Mouse (Mus musculus) splenic B cell, adult 2 months (primary cell): ENCODE results near the gene Rnf113a2.
A peak's percentile ranks its signal among the peaks of the same experiment; 100 is the strongest.

Experiments
- DNase-seq: peaks from one replicate; pipeline ENCODE4 v3.0.0-alpha.2; 2011; ENCODE audit warnings: low read depth, low spot score
- H3K27me3 ChIP-seq: 2 replicates; pipeline ENCODE4 v1.6.1; 2012; ENCODE audit warnings: mild to moderate bottlenecking, low read length, moderate library complexity, mixed read lengths; ENCODE audit not compliant: control insufficient read depth, poor library complexity, insufficient read depth, severe bottlenecking
- H3K36me3 ChIP-seq: 2 replicates; pipeline ENCODE4 v1.6.1; 2012; ENCODE audit warnings: mild to moderate bottlenecking, low read length, moderate library complexity, mixed read lengths; ENCODE audit not compliant: control insufficient read depth, poor library complexity, insufficient read depth, severe bottlenecking

Rnf113a2 gene

DNA sequence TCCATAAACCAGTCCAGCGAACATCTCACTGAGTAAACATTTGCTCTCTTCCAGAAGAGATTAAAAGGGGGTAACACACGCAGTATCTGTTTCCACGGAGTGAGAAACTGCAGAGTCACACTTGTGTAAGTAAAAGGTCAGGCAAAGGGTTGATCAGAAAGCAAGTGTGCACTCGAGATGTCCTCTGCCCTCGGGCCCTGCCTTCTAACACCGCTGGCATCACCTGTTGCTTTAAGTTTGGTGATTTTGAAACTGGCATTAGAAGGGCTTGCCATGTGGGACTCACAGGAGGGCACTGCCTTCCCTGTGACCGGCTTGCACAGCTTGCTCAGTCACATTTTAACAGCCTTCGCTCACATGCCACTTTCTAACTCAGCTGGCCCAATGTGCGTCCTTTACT is 17.3 kb upstream of the Rnf113a2 start:
- Histone ChIP-seq H3K27me3 (no peaks in the 10 kb centered on the region), H3K36me3 (peaks cover 7% of the 10 kb centered on the region)
- no peak for DNase-seq

- no peak for DNase-seq
- Histone ChIP-seq H3K36me3 (peaks cover 7% of the 10 kb centered on the region), H3K27me3 (no peaks in the 10 kb centered on the region)
Observed at GRCm38 (mm10) chr12:84400068-84400467, 16.9 kb upstream of the Rnf113a2 start.

- no peak for DNase-seq
- peaks cover 7% of the 10 kb centered on the region for H3K36me3 ChIP-seq
- H3K27me3 ChIP-seq: no peaks in the 10 kb centered on the region
Observed at GRCm38 (mm10) chr12:84400653-84401052, 16.3 kb upstream of the Rnf113a2 start.

GRCm38 (mm10) chr12:84402923-84403322 is 14.1 kb upstream of the Rnf113a2 start:
- Histone ChIP-seq H3K27me3 (no peaks in the 10 kb centered on the region), H3K36me3 (peaks cover 7% of the 10 kb centered on the region)
- DNase-seq: no peak

GRCm38 (mm10) chr12:84404541-84404940 is 12.5 kb upstream of the Rnf113a2 start:
- DNase-seq: no peak
- no peaks in the 10 kb centered on the region for H3K27me3 ChIP-seq

DNA sequence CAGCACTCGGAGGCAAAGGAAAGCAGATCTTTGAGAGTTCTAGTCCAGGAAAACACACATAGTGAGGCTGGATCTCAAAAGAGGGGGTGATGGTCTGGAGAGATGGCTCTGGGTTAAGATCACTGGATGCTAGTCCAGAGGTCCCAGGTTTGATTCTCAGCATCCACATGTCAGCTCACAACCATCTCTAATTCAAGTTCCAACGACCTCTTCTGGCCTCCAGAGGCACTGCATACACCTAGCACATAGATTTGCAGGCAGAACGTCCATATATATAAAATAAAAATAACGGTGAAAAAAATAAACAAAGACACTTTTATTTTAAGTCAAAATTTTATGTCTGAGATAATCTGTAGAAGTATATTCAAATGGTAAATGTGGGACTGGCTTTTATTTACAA is 9.7 kb upstream of the Rnf113a2 start:
- Histone ChIP-seq H3K36me3 (peaks cover 4% of the 10 kb centered on the region; the same call in 1 of the 2 replicates), H3K27me3 (no peaks in the 10 kb centered on the region)
- DNase-seq: no peak

More at GRCm38 (mm10) chr12:84404541-84404940, 12.5 kb upstream of the Rnf113a2 start:
- H3K36me3 ChIP-seq: peaks cover 7% of the 10 kb centered on the region

DNA sequence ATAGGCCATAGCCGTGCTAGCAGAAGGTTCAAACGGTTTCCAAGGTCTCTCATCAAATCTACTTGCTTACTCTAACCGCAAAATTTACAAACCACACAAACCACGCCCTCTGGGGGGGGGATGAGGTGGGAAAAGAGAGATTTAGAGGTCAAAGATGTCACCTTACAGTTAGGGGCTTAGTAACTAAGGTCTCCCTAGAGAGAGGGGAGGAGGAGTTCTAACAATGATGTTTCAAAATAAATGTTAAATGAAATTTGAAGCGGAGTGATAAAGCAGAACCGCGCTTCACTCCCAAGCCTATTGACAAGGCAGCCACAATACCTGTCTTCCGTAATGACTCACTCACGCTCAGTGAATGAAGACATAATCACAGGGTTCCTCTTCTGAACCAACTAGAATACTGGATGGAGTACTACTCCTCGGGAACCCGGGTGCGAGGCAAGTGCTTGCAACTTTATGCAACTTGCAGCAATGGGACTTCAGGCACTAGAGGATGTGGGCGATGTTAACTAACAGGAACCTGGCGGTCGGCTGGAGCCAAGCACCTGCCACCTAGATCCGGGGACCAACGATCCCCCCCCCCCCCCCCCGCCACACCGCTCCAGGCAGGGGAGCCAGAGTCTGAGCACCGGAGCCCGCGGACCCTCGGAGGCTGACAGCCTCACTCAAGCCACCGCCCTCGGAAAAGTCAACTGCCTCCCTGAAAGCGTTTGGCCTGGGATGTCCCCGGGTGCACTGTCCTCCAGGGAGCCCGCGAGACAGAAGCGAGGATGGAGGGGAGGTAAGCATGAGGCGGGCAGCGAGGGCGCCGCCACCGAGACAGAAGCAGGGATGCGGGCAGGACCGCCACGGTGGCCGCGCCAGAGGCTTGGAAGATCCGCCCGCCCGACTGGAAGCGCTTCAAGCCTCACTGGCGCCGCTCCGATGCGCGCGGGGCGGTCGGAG is 8.8 kb upstream of the Rnf113a2 start:
- no peaks in the 10 kb centered on the region for H3K27me3 ChIP-seq
- peak; percentile 82 for DNase-seq
- H3K36me3 ChIP-seq: no peaks in the 10 kb centered on the region

DNA sequence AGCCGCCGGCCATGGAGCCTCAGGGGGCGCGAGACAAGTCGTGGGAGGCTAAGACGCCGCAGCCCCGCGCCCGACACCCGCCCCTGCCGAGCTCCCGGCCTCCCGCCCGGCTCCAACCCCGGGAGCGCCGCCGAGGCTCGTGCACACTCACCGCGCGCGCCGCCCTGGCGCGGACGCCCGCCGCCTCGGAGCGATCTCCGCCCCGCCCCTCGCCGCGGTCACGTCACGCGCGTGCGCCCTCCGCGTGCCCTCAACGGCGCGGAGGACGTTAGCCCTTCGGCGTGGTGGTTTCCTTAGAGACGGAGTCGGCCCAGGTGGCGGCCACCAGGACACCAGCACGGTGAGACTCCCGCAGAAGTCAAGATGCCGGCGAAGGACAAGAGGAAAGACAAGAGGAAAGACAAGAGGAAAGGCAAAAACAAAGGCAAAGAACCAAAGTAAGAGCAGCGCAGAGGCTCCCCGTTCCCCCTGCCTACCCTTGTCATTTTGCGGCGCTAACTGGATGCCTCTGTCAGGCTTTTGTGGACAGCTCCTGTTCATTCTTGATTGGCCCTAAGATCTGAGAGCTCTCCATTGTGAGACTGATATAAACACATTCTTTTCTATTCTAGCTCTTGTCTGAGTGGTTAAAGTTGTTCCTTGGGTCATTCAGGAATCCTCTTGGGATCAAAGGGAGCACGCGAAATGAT is 8.0 kb upstream of the Rnf113a2 start, which contains the start of the genes Entpd5 and Bbof1:
Gene Entpd5 (minus strand): TSS at position 211 of the 689 bp plus-strand sequence.
Gene Bbof1 (plus strand): TSS at position 253 of the 689 bp plus-strand sequence.
- H3K36me3 ChIP-seq: no peaks in the 10 kb centered on the region
- DNase-seq: peak; percentile 91
- no peaks in the 10 kb centered on the region for H3K27me3 ChIP-seq

DNA sequence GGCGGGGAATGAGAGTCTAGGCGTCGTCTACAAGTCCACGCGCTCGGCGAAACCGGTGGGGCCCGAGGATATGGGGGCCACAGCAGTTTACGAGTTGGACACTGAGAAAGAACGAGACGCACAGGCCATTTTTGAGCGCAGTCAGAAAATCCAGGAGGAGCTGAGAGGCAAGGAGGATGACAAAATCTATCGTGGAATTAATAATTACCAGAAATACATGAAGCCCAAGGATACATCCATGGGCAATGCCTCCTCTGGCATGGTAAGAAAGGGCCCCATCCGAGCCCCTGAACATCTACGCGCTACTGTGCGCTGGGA is 568 bp downstream of the Rnf113a2 start:
- Histone ChIP-seq H3K27me3 (no peaks in the 10 kb centered on the region), H3K36me3 (no peaks in the 10 kb centered on the region)
- no peak for DNase-seq

GRCm38 (mm10) chr12:84423990-84424389 is 7.0 kb downstream of the Rnf113a2 start:
- no peak for DNase-seq
- Histone ChIP-seq H3K27me3 (no peaks in the 10 kb centered on the region), H3K36me3 (no peaks in the 10 kb centered on the region)

DNA sequence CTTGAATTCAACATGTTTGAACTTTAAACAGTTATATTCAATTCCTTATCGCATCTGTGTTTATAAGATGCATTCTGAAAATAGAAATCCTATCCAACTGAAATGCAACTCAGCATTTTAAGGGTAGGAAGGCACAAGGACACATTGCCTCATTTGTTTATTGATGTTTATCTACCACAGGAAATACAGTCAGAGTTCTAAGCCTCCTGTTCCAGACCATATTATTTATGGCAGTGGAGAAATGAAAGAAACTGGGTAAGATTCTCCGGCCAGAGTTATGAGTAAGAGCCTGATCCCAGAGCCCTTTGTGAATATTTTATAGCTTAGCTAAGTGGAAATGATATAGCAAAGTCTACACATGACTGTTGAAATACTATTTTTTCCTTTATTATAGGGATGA is 12.8 kb downstream of the Rnf113a2 start:
- H3K36me3 ChIP-seq: peaks cover 4% of the 10 kb centered on the region; the same call in 1 of the 2 replicates
- DNase-seq: no peak
- no peaks in the 10 kb centered on the region for H3K27me3 ChIP-seq

- H3K36me3 ChIP-seq: peaks cover 4% of the 10 kb centered on the region; the same call in 1 of the 2 replicates
- DNase-seq: no peak
- H3K27me3 ChIP-seq: no peaks in the 10 kb centered on the region
Observed at GRCm38 (mm10) chr12:84438697-84439096, 21.7 kb downstream of the Rnf113a2 start.

GRCm38 (mm10) chr12:84442526-84442925 is 25.5 kb downstream of the Rnf113a2 start:
- H3K27me3 ChIP-seq: no peaks in the 10 kb centered on the region
- DNase-seq: no peak
- H3K36me3 ChIP-seq: peaks cover 3% of the 10 kb centered on the region; the same call in 1 of the 2 replicates

GRCm38 (mm10) chr12:84447386-84447785 is 30.4 kb downstream of the Rnf113a2 start:
- Histone ChIP-seq H3K27me3 (no peaks in the 10 kb centered on the region), H3K36me3 (no peaks in the 10 kb centered on the region)
- no peak for DNase-seq

DNA sequence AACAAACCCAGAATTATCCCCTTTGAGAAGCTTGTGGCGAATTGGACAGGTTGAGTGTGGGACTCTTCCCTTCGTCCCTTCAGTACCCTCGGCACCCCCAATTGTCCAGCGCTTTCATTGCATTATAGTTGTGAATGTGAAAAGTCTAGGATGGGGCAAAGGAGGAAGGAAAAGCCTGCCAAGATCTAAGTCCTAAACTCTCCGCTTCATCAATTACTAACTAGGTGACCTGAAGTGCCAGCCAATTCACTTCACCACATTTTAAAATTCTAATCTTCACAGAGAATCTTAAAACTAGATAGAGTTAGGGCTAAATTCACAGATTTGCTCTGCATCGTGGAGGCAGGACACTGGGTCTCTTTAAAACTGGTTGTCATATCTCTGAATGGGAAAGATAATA is 31.2 kb downstream of the Rnf113a2 start:
- H3K36me3 ChIP-seq: no peaks in the 10 kb centered on the region
- no peaks in the 10 kb centered on the region for H3K27me3 ChIP-seq
- DNase-seq: no peak
